Mouse (Mus musculus) MEL (cell line): ENCODE data around the gene Prdm5.

Source experiments
- CTCF ChIP-seq, 3 experiments: IDR thresholded peaks in 2 of 3; conservative IDR thresholded peaks in 1 of 3; 2 replicates each; pipeline ENCODE4 v1.5.1; 2011 to 2012; ENCODE audit warnings: low read length in 3 of 3, low read depth in 2 of 3, mild to moderate bottlenecking in 2 of 3, improper control_type of control experiment in 1 of 3, inconsistent platforms in 1 of 3, mixed read lengths in 1 of 3, moderate library complexity in 1 of 3; ENCODE audit not compliant: control insufficient read depth in 1 of 3, insufficient read depth in 1 of 3, poor library complexity in 1 of 3, severe bottlenecking in 1 of 3
- EP300 ChIP-seq, 2 experiments: IDR thresholded peaks; 2 replicates each; pipeline ENCODE4 v1.6.1; 2011; ENCODE audit warnings: improper control_type of control experiment in 2 of 2, low read length in 2 of 2, low read depth in 1 of 2, mild to moderate bottlenecking in 1 of 2
- POLR2A ChIP-seq, 2 experiments: IDR thresholded peaks; 2 replicates each; pipeline ENCODE4 v1.6.1; 2011 to 2012; ENCODE audit warnings: low read length in 2 of 2, mild to moderate bottlenecking in 2 of 2, control low read depth in 1 of 2, improper control_type of control experiment in 1 of 2, low read depth in 1 of 2, moderate library complexity in 1 of 2; ENCODE audit not compliant: control insufficient read depth in 1 of 2, insufficient read depth in 1 of 2, poor library complexity in 1 of 2
- TBP ChIP-seq: IDR thresholded peaks from 2 replicates; pipeline ENCODE4 v1.8.0; 2011; ENCODE audit warnings: low read depth, low read length, improper control_type of control experiment
- USF2 ChIP-seq, 2 experiments: IDR thresholded peaks; 2 replicates each; pipeline ENCODE4 v1.6.1; 2011 to 2012; ENCODE audit warnings: improper control_type of control experiment in 2 of 2, low read length in 2 of 2, borderline replicate concordance in 1 of 2, inconsistent platforms in 1 of 2, low read depth in 1 of 2, mild to moderate bottlenecking in 1 of 2; ENCODE audit not compliant: insufficient read depth in 1 of 2
- ZC3H11A ChIP-seq: IDR thresholded peaks from 2 replicates; pipeline ENCODE4 v1.6.1; 2012; ENCODE audit warnings: low read depth, mild to moderate bottlenecking, inconsistent platforms, low read length, improper control_type of control experiment

- TF ChIP-seq USF2 (IDR thresholded peaks at IDR 0.05; ENCODE audit: borderline replicate concordance in 1 of 2, insufficient read depth in 1 of 2, low read depth in 1 of 2, low read length in 2 of 2) (no peak), EP300 (IDR thresholded peaks at IDR 0.05; ENCODE audit: low read depth in 1 of 2, low read length in 2 of 2) (no peak), TBP (no peak), POLR2A (IDR thresholded peaks at IDR 0.05; ENCODE audit: control insufficient read depth in 1 of 2, insufficient read depth in 1 of 2, low read depth in 1 of 2, low read length in 2 of 2, poor library complexity in 1 of 2) (no peak), CTCF (IDR thresholded peaks at IDR 0.05 in 2 of 3, conservative IDR thresholded peaks at IDR 0.05 in 1 of 3; ENCODE audit: control insufficient read depth in 1 of 3, insufficient read depth in 1 of 3, low read depth in 2 of 3, low read length in 3 of 3, poor library complexity in 1 of 3, severe bottlenecking in 1 of 3) (no peak), ZC3H11A (no peak)
Observed at GRCm38 (mm10) chr6:65828656-65829055, 49.9 kb downstream of the Prdm5 start.
